Mouse (Mus musculus) hindbrain, embryonic 15.5 days (tissue): ENCODE results near the gene Msi2. TPM values are rescaled to one million over a fixed set of nuclear protein-coding genes. Genes with fewer than 3 reads are reported as not detected.
A peak's percentile ranks its signal among the peaks of the same experiment; 100 is the strongest.

Source experiments
- ATAC-seq: fragments of 200-750 bp; cut with Nextera tagmentation; 2 replicates; pipeline ENCODE4 v1.8.0; 2017; ENCODE audit warnings: low read depth, moderate number of reproducible peaks, moderate TSS enrichment; ENCODE audit not compliant: low FRiP score
- H3K27ac ChIP-seq: fragments of 300-500 bp; sonication (generic); replicated peaks from 2 replicates; pipeline ENCODE4 v1.5.1; 2015; ENCODE audit warnings: mild to moderate bottlenecking, inconsistent platforms
- H3K27me3 ChIP-seq: fragments of 300-500 bp; sonication (generic); 2 replicates; pipeline ENCODE4 v1.6.1; 2015; ENCODE audit warnings: control low read depth, inconsistent platforms
- H3K36me3 ChIP-seq: fragments of 300-500 bp; sonication (generic); 2 replicates; pipeline ENCODE4 v1.6.1; 2015; ENCODE audit warnings: control low read depth, inconsistent platforms
- H3K4me1 ChIP-seq: fragments of 300-500 bp; sonication (generic); replicated peaks from 2 replicates; pipeline ENCODE4 v1.6.1; 2015; ENCODE audit warnings: control low read depth, inconsistent platforms
- H3K4me2 ChIP-seq: fragments of 300-500 bp; sonication (generic); 2 replicates; pipeline ENCODE4 v1.6.1; 2015; ENCODE audit warnings: moderate library complexity, mild to moderate bottlenecking, inconsistent platforms
- H3K4me3 ChIP-seq: fragments of 300-500 bp; sonication (generic); 2 replicates; pipeline ENCODE4 v1.5.1; 2015; ENCODE audit warnings: mild to moderate bottlenecking, inconsistent platforms
- H3K9ac ChIP-seq: fragments of 300-500 bp; sonication (generic); 2 replicates; pipeline ENCODE4 v1.6.1; 2015; ENCODE audit warnings: inconsistent platforms
- H3K9me3 ChIP-seq: fragments of 300-500 bp; sonication (generic); 2 replicates; pipeline ENCODE4 v1.6.1; 2016; ENCODE audit warnings: control low read depth, inconsistent platforms
- WGBS: fragments of 180-500 bp; shearing (Covaris S2); methylation state at CpG from one replicate; pipeline ENCODE4 v1.1.7; 2015; 5-methylcytosine and 5-hydroxymethylcytosine counted together
- polyA plus RNA-seq: library from polyadenylated mRNA; unstranded; fragments of >200 nt; fragmentation: Nextera tagmentation; extraction: Ambion mirVana; gene quantifications from 2 replicates; pipeline ENCODE4 v1.2.1, GENCODE M21; 2015

The Msi2 gene
- polyA plus RNA-seq, 1 experiment from 2014 or later, result 35.9 TPM

- Histone ChIP-seq H3K27ac (no peak overlapping the region), H3K4me1 (peaks cover 41% of the 10 kb centered on the region), H3K4me3 (no peak overlapping the region), H3K9me3 (no peaks in the 10 kb centered on the region), H3K27me3 (no peaks in the 10 kb centered on the region), H3K36me3 (no peaks in the 10 kb centered on the region), H3K4me2 (no peak overlapping the region), H3K9ac (no peak overlapping the region)
- no peak for ATAC-seq
- WGBS, result 68% methylated on average over 3 of the region's 3 CpGs
Measured at GRCm38 (mm10) chr11:88448571-88448970, 269.7 kb downstream of the Msi2 start.

- no peak overlapping the region for H3K4me2 ChIP-seq
- ATAC-seq, result no peak
- H3K4me3 ChIP-seq, result no peak overlapping the region
- 39% methylated on average over 11 of the region's 11 CpGs for WGBS
- peaks cover 48% of the 10 kb centered on the region for H3K4me1 ChIP-seq
- no peaks in the 10 kb centered on the region for H3K36me3 ChIP-seq
- no peaks in the 10 kb centered on the region for H3K9me3 ChIP-seq
- H3K9ac ChIP-seq, result no peak overlapping the region
- no peaks in the 10 kb centered on the region for H3K27me3 ChIP-seq
- peak overlapping the region; percentile 56 for H3K27ac ChIP-seq
Measured at GRCm38 (mm10) chr11:88447350-88447749, 271.0 kb downstream of the Msi2 start.

GRCm38 (mm10) chr11:88443905-88444304, 274.4 kb downstream of the Msi2 start:
- no peak for ATAC-seq
- Histone ChIP-seq H3K4me2 (peak overlapping the region; percentile 13; the same call in 1 of the 2 replicates), H3K9me3 (no peaks in the 10 kb centered on the region), H3K27me3 (no peaks in the 10 kb centered on the region), H3K4me3 (no peak overlapping the region), H3K4me1 (peaks cover 73% of the 10 kb centered on the region), H3K36me3 (no peaks in the 10 kb centered on the region), H3K9ac (0 out of 2 replicates have a peak overlapping the region, but pooled peaks have one; percentile 14), H3K27ac (peak overlapping the region; percentile 71)
- 36% methylated on average over 14 of the region's 14 CpGs for WGBS

- Histone ChIP-seq H3K9ac (no peak overlapping the region), H3K4me1 (peaks cover 77% of the 10 kb centered on the region), H3K4me2 (no peak overlapping the region; the same call in 1 of the 2 replicates), H3K27ac (peak overlapping the region; percentile 71), H3K4me3 (no peak overlapping the region), H3K27me3 (no peaks in the 10 kb centered on the region), H3K9me3 (no peaks in the 10 kb centered on the region), H3K36me3 (no peaks in the 10 kb centered on the region)
- WGBS, result 30% methylated on average over 8 of the region's 8 CpGs
- ATAC-seq, result no peak
Measured at GRCm38 (mm10) chr11:88443291-88443690, 275.0 kb downstream of the Msi2 start.

GRCm38 (mm10) chr11:88441871-88442740, 276.2 kb downstream of the Msi2 start:
- H3K4me3 ChIP-seq, result no peak overlapping the region
- ATAC-seq, result no peak

GRCm38 (mm10) chr11:88438659-88439058, 279.7 kb downstream of the Msi2 start:
- H3K4me2 ChIP-seq, result no peak overlapping the region
- no peak overlapping the region for H3K9ac ChIP-seq
- H3K27ac ChIP-seq, result peak overlapping the region; percentile 18; the same call in 1 of the 2 replicates
- H3K4me3 ChIP-seq, result no peak overlapping the region
- no peaks in the 10 kb centered on the region for H3K27me3 ChIP-seq
- ATAC-seq, result no peak
- WGBS, result 97% methylated on average over 3 of the region's 3 CpGs
- peaks cover 72% of the 10 kb centered on the region for H3K4me1 ChIP-seq
- H3K9me3 ChIP-seq, result no peaks in the 10 kb centered on the region
- H3K36me3 ChIP-seq, result no peaks in the 10 kb centered on the region

More at GRCm38 (mm10) chr11:88441871-88442740, 276.2 kb downstream of the Msi2 start:
- peaks cover 70% of the 10 kb centered on the region for H3K4me1 ChIP-seq
- WGBS, result 64% methylated on average over 12 of the region's 12 CpGs
- no peak overlapping the region for H3K4me2 ChIP-seq
- H3K27me3 ChIP-seq, result no peaks in the 10 kb centered on the region
- no peak overlapping the region for H3K9ac ChIP-seq
- H3K36me3 ChIP-seq, result no peaks in the 10 kb centered on the region
- no peaks in the 10 kb centered on the region for H3K9me3 ChIP-seq
- peak overlapping the region; percentile 71; the same call in 1 of the 2 replicates for H3K27ac ChIP-seq

GRCm38 (mm10) chr11:88436596-88436995, 281.7 kb downstream of the Msi2 start:
- Histone ChIP-seq H3K9me3 (no peaks in the 10 kb centered on the region), H3K4me2 (no peak overlapping the region), H3K4me3 (no peak overlapping the region), H3K9ac (no peak overlapping the region), H3K36me3 (no peaks in the 10 kb centered on the region), H3K27me3 (no peaks in the 10 kb centered on the region), H3K4me1 (peaks cover 60% of the 10 kb centered on the region), H3K27ac (peak overlapping the region; percentile 12; the same call in 1 of the 2 replicates)
- no peak for ATAC-seq
- WGBS, result 62% methylated on average over 2 of the region's 2 CpGs

GRCm38 (mm10) chr11:88435543-88435942, 282.8 kb downstream of the Msi2 start:
- H3K4me3 ChIP-seq, result no peak overlapping the region
- no peaks in the 10 kb centered on the region for H3K9me3 ChIP-seq
- no peak overlapping the region for H3K4me2 ChIP-seq
- 68% methylated on average over 6 of the region's 6 CpGs for WGBS
- H3K27ac ChIP-seq, result peak overlapping the region; percentile 12
- H3K36me3 ChIP-seq, result no peaks in the 10 kb centered on the region
- peaks cover 67% of the 10 kb centered on the region for H3K4me1 ChIP-seq
- H3K9ac ChIP-seq, result no peak overlapping the region
- H3K27me3 ChIP-seq, result no peaks in the 10 kb centered on the region
- peak; percentile 62 for ATAC-seq

- H3K4me3 ChIP-seq, result no peak overlapping the region
- H3K36me3 ChIP-seq, result no peaks in the 10 kb centered on the region
- 0 out of 2 replicates have a peak overlapping the region, but pooled peaks have one; percentile 2 for H3K9ac ChIP-seq
- H3K27ac ChIP-seq, result peak overlapping the region; percentile 73
- WGBS, result 28% methylated on average over 22 of the region's 22 CpGs
- H3K27me3 ChIP-seq, result no peaks in the 10 kb centered on the region
- H3K4me2 ChIP-seq, result peak overlapping the region; percentile 8
- ATAC-seq, result 0 out of 2 replicates have a peak, but pooled peaks have one; percentile 12
- peaks cover 70% of the 10 kb centered on the region for H3K4me1 ChIP-seq
- no peaks in the 10 kb centered on the region for H3K9me3 ChIP-seq
Measured at GRCm38 (mm10) chr11:88431363-88432269, 286.7 kb downstream of the Msi2 start.

- Histone ChIP-seq H3K4me3 (no peak overlapping the region), H3K4me1 (peaks cover 70% of the 10 kb centered on the region), H3K36me3 (no peaks in the 10 kb centered on the region), H3K27me3 (no peaks in the 10 kb centered on the region), H3K9me3 (no peaks in the 10 kb centered on the region), H3K4me2 (no peak overlapping the region), H3K27ac (peak overlapping the region; percentile 43), H3K9ac (no peak overlapping the region)
- WGBS, result 85% methylated on average over 8 of the region's 8 CpGs
- no peak for ATAC-seq
Measured at GRCm38 (mm10) chr11:88430292-88430691, 288.0 kb downstream of the Msi2 start.

- H3K27ac ChIP-seq, result 0 out of 2 replicates have a peak overlapping the region, but pooled peaks have one; percentile 43
- H3K9ac ChIP-seq, result no peak overlapping the region
- H3K36me3 ChIP-seq, result no peaks in the 10 kb centered on the region
- no peaks in the 10 kb centered on the region for H3K27me3 ChIP-seq
- H3K4me3 ChIP-seq, result no peak overlapping the region
- ATAC-seq, result no peak
- peaks cover 70% of the 10 kb centered on the region for H3K4me1 ChIP-seq
- H3K4me2 ChIP-seq, result no peak overlapping the region
- H3K9me3 ChIP-seq, result no peaks in the 10 kb centered on the region
- WGBS, result 92% methylated on average over 6 of the region's 6 CpGs
Measured at GRCm38 (mm10) chr11:88429680-88430079, 288.6 kb downstream of the Msi2 start.
